Mouse (Mus musculus): ENCODE data around the gene Olfr557. TPM values are rescaled to one million over a fixed set of nuclear protein-coding genes. Genes with fewer than 3 reads are reported as not detected.

Gene Olfr557
- total RNA-seq (2015; ENCODE audit: low replicate concordance) (not detected in 2 replicates), total RNA-seq (2017; ENCODE audit: low replicate concordance) (not detected in 2 replicates)

GRCm38 (mm10) chr7:102695358-102696125, at the start of gene Olfr557:
TSS of gene Olfr557 (plus strand) at chr7:102695910.
- ATAC-seq (replicated peaks; ENCODE audit: low FRiP score, poor library complexity, severe bottlenecking), result 0 out of 2 replicates have a peak, but pooled peaks have one; percentile 42

- ATAC-seq (replicated peaks; ENCODE audit: low FRiP score, poor library complexity, severe bottlenecking), result no peak
Observed at GRCm38 (mm10) chr7:102658523-102658922, 37.2 kb upstream of the Olfr557 start, which contains the start of gene Olfr555. TSS of gene Olfr555 (plus strand) at chr7:102658823.

DNA sequence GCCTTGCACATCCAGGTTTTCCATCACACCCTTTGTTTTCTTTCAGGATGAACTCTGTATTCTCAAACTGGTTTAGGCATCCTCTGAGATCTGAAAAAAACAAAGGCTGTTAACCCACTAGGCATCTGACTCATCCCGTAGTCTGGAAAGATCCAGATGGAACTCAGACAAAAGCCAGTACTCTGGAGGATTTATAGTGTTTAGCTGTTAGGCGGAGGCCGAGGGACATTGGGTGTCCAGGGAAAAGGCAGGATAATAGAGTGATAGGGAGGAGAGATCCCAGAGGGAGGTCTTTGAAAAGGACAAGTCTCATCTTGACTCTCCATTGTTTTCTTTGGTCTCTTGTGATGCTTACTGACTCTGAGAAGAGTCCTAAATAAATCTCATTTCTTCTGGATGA, 31.1 kb upstream of the Olfr557 start, which contains the start of gene Olfr556:
TSS of gene Olfr556 (plus strand) at position 301 of the 400 bp plus-strand sequence.
- no peak for ATAC-seq (replicated peaks; ENCODE audit: low FRiP score, poor library complexity, severe bottlenecking)

DNA sequence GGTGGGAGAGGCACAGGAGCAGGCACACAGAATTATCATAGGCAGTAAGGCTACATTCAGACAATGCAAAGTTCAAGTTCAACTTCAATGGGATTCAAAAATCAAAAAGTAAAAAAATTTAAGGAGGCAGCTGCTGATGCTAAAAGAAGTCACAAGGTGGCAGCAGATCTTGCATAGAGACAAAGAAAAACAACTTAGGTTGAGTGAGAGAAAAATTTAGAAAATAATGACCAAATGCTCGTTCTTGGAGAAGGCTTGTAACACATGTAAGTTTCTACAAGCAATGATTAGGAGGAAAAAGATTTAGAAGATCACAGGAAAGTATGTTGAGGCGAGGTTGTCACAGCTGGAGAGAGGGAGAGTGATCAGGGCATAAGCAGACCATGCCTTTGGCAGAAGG, 30.3 kb upstream of the Olfr557 start:
- ATAC-seq (replicated peaks; ENCODE audit: low FRiP score, poor library complexity, severe bottlenecking), result no peak

GRCm38 (mm10) chr7:102676225-102676624, 19.5 kb upstream of the Olfr557 start:
- ATAC-seq (replicated peaks; ENCODE audit: low FRiP score, poor library complexity, severe bottlenecking), result no peak

DNA sequence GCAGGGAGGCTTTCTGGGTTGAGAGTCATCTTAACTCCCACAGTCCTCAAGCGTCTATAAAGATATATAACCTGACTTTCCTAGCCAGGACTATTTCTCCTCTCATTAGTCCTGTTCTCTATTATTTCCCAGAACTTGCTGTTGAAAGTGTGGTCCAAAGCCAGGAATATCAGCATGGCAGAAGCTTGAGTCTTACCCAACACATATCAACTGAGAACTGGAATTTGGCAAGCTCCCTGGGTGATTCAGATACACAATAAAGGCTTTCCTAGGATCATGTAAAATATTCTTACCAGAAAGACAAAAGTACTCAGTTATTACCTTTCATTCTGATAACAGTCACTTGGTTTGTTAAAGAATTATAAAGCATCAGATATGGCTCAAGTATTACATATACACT, 13.8 kb upstream of the Olfr557 start:
- no peak; the same call in 1 of the 2 replicates for ATAC-seq (replicated peaks; ENCODE audit: low FRiP score, poor library complexity, severe bottlenecking)

DNA sequence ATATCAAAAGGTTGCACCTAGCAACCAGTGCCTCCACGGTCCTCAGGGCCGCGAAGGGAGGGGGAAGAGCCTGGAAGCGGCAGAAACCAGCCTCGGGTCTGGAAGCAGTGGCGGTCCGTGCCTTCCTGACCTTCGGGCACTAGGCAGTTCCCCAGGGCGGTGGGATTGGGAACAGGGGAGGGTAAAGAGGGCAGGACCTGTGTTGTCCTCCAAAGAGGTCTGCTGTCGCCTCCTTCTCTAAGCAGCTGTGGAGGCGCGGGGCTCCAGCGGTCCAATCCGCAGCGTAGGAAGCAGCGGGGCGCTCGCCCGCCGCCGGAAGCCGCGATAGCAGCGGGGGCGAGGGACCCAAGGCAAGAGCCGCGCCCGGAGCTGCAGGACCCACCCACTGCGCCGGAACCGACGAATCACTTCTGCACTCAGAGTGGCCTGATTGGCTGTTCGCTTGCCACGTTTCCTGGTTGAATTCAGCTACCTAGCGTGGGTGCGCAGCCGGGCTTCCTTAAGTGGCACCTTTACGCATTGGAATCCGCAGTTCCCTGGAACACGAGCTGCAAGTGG, 8.7 kb upstream of the Olfr557 start, which contains the start of gene Trim68:
TSS of gene Trim68 (minus strand) at position 384 of the 558 bp plus-strand sequence.
- 0 out of 2 replicates have a peak, but pooled peaks have one; percentile 59 for ATAC-seq (replicated peaks; ENCODE audit: low FRiP score, poor library complexity, severe bottlenecking)

DNA sequence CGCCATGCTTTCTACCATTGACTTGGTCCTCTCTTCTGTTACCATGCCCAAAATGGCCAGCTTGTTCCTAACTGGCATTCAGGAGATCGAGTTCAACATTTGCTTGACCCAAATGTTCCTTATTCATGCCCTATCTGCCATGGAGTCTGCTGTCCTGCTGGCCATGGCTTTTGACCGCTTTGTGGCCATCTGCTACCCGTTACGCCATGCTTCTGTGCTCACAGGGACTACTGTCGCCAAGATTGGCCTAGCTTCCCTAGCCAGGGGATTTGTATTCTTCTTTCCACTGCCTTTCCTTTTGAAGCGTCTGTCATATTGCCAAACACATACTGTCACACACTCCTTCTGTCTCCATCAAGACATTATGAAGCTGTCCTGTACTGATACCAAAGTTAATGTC, 2.8 kb downstream of the Olfr557 start:
- no peak for ATAC-seq (replicated peaks; ENCODE audit: low FRiP score, poor library complexity, severe bottlenecking)

DNA sequence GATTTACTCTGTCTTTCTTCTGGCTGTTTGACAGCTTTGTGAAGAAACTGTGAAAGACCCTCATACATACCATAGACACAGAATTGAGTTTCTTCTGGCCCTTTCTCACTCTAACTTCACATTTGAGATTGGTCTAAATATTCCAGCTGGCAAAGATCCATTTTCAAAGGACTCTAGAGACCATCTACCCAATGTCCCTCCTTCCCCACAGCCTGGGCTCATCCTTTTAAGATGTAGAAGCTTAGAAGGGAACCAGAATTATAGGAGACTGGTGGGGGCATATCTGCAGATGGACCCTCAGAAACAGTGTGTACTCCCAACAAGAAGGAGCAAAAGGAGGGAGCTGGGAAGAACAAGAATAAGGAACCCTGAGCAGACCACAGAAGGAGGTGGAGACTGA, 6.2 kb downstream of the Olfr557 start, which contains the start of gene Olfr558:
TSS of gene Olfr558 (plus strand) at position 301 of the 400 bp plus-strand sequence.
- ATAC-seq (replicated peaks; ENCODE audit: low FRiP score, poor library complexity, severe bottlenecking), result no peak

DNA sequence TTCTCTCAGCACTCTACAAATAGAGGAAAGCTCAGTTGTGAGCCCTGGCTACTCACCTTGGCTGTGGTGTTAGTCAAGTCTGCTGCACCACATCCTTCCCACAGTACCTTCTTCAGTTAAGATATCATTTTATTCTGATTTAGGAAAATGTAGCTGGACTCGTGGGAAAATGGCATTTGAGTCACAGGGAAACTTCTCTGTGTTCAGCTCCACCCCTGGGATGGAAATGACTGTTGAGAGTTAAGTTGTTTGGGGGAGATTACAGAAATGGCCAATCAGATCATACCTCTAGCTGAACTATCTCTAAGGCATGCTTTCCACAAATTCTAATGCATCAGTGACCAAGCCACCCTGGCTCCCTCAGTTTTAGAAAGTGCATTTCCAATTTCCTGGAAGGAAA, 23.3 kb downstream of the Olfr557 start, which contains the start of gene Olfr33:
TSS of gene Olfr33 (minus strand) at position 101 of the 400 bp plus-strand sequence.
- ATAC-seq (replicated peaks; ENCODE audit: low FRiP score, poor library complexity, severe bottlenecking), result no peak

DNA sequence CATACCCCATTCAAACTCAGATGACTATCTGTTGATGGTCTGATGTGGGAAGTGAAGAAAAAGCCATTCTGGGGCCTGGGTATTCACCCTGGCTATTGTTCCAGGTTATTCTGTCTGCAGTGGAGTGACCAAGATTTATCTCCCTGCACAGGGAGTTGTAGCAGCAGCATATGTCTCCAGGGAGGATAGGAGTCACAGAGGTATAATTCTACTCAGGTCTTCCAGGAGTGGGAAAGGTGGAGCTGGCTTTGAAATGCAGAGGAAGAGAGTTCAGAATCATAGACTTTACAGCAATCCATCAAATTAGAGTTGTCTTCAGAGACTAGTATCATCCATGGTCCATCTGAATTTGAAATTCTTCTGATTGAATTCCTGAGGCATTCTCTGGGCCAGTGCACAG, 31.7 kb downstream of the Olfr557 start, which contains the start of gene Olfr559:
TSS of gene Olfr559 (minus strand) at position 101 of the 400 bp plus-strand sequence.
- ATAC-seq (replicated peaks; ENCODE audit: low FRiP score, poor library complexity, severe bottlenecking), result no peak

- no peak for ATAC-seq (replicated peaks; ENCODE audit: low FRiP score, poor library complexity, severe bottlenecking)
Observed at GRCm38 (mm10) chr7:102733793-102734192, 38.1 kb downstream of the Olfr557 start.

GRCm38 (mm10) chr7:102737705-102738104, 42.0 kb downstream of the Olfr557 start:
- no peak for ATAC-seq (replicated peaks; ENCODE audit: low FRiP score, poor library complexity, severe bottlenecking)

Other genes starting within 250 kb of the Olfr557 start
- gene Olfr543, start 214.2 kb upstream of the Olfr557 start, total RNA-seq (2015; ENCODE audit: low replicate concordance), result not detected in 2 replicates
- gene Olfr543, start 214.2 kb upstream of the Olfr557 start, total RNA-seq (2017; ENCODE audit: low replicate concordance), result 0.53 TPM in 1 of 2 replicates, not detected in the other
- not detected in 2 replicates for gene Olfr544, start 207.6 kb upstream of the Olfr557 start, total RNA-seq (2015; ENCODE audit: low replicate concordance)
- gene Olfr544, start 207.6 kb upstream of the Olfr557 start, total RNA-seq (2017; ENCODE audit: low replicate concordance), result 0.13 TPM in 1 of 2 replicates, not detected in the other
- gene Olfr545, start 196.3 kb upstream of the Olfr557 start, total RNA-seq (2015; ENCODE audit: low replicate concordance), result not detected in 2 replicates
- gene Olfr545, start 196.3 kb upstream of the Olfr557 start, total RNA-seq (2017; ENCODE audit: low replicate concordance), result not detected in 2 replicates
- not detected in 2 replicates for gene Olfr547, start 161.2 kb upstream of the Olfr557 start, total RNA-seq (2015; ENCODE audit: low replicate concordance)
- gene Olfr547, start 161.2 kb upstream of the Olfr557 start, total RNA-seq (2017; ENCODE audit: low replicate concordance), result not detected in 2 replicates
- not detected in 2 replicates for gene Olfr548-ps1, start 155.0 kb upstream of the Olfr557 start, total RNA-seq (2015; ENCODE audit: low replicate concordance)
- gene Olfr548-ps1, start 155.0 kb upstream of the Olfr557 start, total RNA-seq (2017; ENCODE audit: low replicate concordance), result not detected in 2 replicates
- not detected in 2 replicates for gene Olfr549, start 146.0 kb upstream of the Olfr557 start, total RNA-seq (2015; ENCODE audit: low replicate concordance)
- gene Olfr549, start 146.0 kb upstream of the Olfr557 start, total RNA-seq (2017; ENCODE audit: low replicate concordance), result 0.51 TPM in 1 of 2 replicates, not detected in the other
- gene Trim21, start 130.4 kb upstream of the Olfr557 start, total RNA-seq (2015; ENCODE audit: low replicate concordance), result 5.8 and 8.8 TPM in 2 replicates
- 27.5 and 37.1 TPM in 2 replicates for gene Trim21, start 130.4 kb upstream of the Olfr557 start, total RNA-seq (2017; ENCODE audit: low replicate concordance)
- not detected in 2 replicates for gene Olfr550, start 124.5 kb upstream of the Olfr557 start, total RNA-seq (2015; ENCODE audit: low replicate concordance)
- gene Olfr550, start 124.5 kb upstream of the Olfr557 start, total RNA-seq (2017; ENCODE audit: low replicate concordance), result not detected in 2 replicates
- not detected in 2 replicates for gene Olfr551, start 104.0 kb upstream of the Olfr557 start, total RNA-seq (2015; ENCODE audit: low replicate concordance)
- not detected in 2 replicates for gene Olfr551, start 104.0 kb upstream of the Olfr557 start, total RNA-seq (2017; ENCODE audit: low replicate concordance)
- gene Olfr552, start 98.1 kb upstream of the Olfr557 start, total RNA-seq (2015; ENCODE audit: low replicate concordance), result not detected in 2 replicates
- not detected in 2 replicates for gene Olfr552, start 98.1 kb upstream of the Olfr557 start, total RNA-seq (2017; ENCODE audit: low replicate concordance)
- gene Olfr553, start 77.7 kb upstream of the Olfr557 start, total RNA-seq (2015; ENCODE audit: low replicate concordance), result not detected in 2 replicates
- gene Olfr553, start 77.7 kb upstream of the Olfr557 start, total RNA-seq (2017; ENCODE audit: low replicate concordance), result not detected in 2 replicates
- gene Olfr554, start 57.5 kb upstream of the Olfr557 start, total RNA-seq (2015; ENCODE audit: low replicate concordance), result not detected in 2 replicates
- not detected in 2 replicates for gene Olfr554, start 57.5 kb upstream of the Olfr557 start, total RNA-seq (2017; ENCODE audit: low replicate concordance)
- gene Olfr555, start 37.1 kb upstream of the Olfr557 start, total RNA-seq (2015; ENCODE audit: low replicate concordance), result not detected in 2 replicates
- not detected in 2 replicates for gene Olfr555, start 37.1 kb upstream of the Olfr557 start, total RNA-seq (2017; ENCODE audit: low replicate concordance)
- not detected in 2 replicates for gene Olfr556, start 31.0 kb upstream of the Olfr557 start, total RNA-seq (2015; ENCODE audit: low replicate concordance)
- gene Olfr556, start 31.0 kb upstream of the Olfr557 start, total RNA-seq (2017; ENCODE audit: low replicate concordance), result not detected in 2 replicates
- gene Trim68, start 8.6 kb upstream of the Olfr557 start, total RNA-seq (2015; ENCODE audit: low replicate concordance), result 9.6 TPM in 1 of 2 replicates, not detected in the other
- 0.08 and 2.1 TPM in 2 replicates for gene Trim68, start 8.6 kb upstream of the Olfr557 start, total RNA-seq (2017; ENCODE audit: low replicate concordance)
- not detected in 2 replicates for gene Olfr558, start 6.3 kb downstream of the Olfr557 start, total RNA-seq (2015; ENCODE audit: low replicate concordance)
- gene Olfr558, start 6.3 kb downstream of the Olfr557 start, total RNA-seq (2017; ENCODE audit: low replicate concordance), result not detected in 2 replicates
- gene Olfr33, start 23.2 kb downstream of the Olfr557 start, total RNA-seq (2015; ENCODE audit: low replicate concordance), result not detected in 2 replicates
- gene Olfr33, start 23.2 kb downstream of the Olfr557 start, total RNA-seq (2017; ENCODE audit: low replicate concordance), result not detected in 2 replicates
- not detected in 2 replicates for gene Olfr559, start 31.6 kb downstream of the Olfr557 start, total RNA-seq (2015; ENCODE audit: low replicate concordance)
- not detected in 2 replicates for gene Olfr559, start 31.6 kb downstream of the Olfr557 start, total RNA-seq (2017; ENCODE audit: low replicate concordance)
- gene Olfr560, start 63.5 kb downstream of the Olfr557 start, total RNA-seq (2015; ENCODE audit: low replicate concordance), result not detected in 2 replicates
- not detected in 2 replicates for gene Olfr560, start 63.5 kb downstream of the Olfr557 start, total RNA-seq (2017; ENCODE audit: low replicate concordance)
- not detected in 2 replicates for gene Olfr78, start 63.6 kb downstream of the Olfr557 start, total RNA-seq (2015; ENCODE audit: low replicate concordance)
- gene Olfr78, start 63.6 kb downstream of the Olfr557 start, total RNA-seq (2017; ENCODE audit: low replicate concordance), result not detected in 2 replicates
- gene Olfr561, start 75.3 kb downstream of the Olfr557 start, total RNA-seq (2015; ENCODE audit: low replicate concordance), result not detected in 2 replicates
- gene Olfr561, start 75.3 kb downstream of the Olfr557 start, total RNA-seq (2017; ENCODE audit: low replicate concordance), result not detected in 2 replicates
- not detected in 2 replicates for gene Olfr564, start 107.6 kb downstream of the Olfr557 start, total RNA-seq (2015; ENCODE audit: low replicate concordance)
- gene Olfr564, start 107.6 kb downstream of the Olfr557 start, total RNA-seq (2017; ENCODE audit: low replicate concordance), result not detected in 2 replicates
- gene Olfr566, start 162.9 kb downstream of the Olfr557 start, total RNA-seq (2015; ENCODE audit: low replicate concordance), result not detected in 2 replicates
- not detected in 2 replicates for gene Olfr566, start 162.9 kb downstream of the Olfr557 start, total RNA-seq (2017; ENCODE audit: low replicate concordance)
- not detected in 2 replicates for gene Olfr568, start 181.2 kb downstream of the Olfr557 start, total RNA-seq (2015; ENCODE audit: low replicate concordance)
- not detected in 2 replicates for gene Olfr568, start 181.2 kb downstream of the Olfr557 start, total RNA-seq (2017; ENCODE audit: low replicate concordance)
- not detected in 2 replicates for gene Olfr569, start 195.0 kb downstream of the Olfr557 start, total RNA-seq (2015; ENCODE audit: low replicate concordance)
- not detected in 2 replicates for gene Olfr569, start 195.0 kb downstream of the Olfr557 start, total RNA-seq (2017; ENCODE audit: low replicate concordance)
- gene Olfr570, start 198.7 kb downstream of the Olfr557 start, total RNA-seq (2015; ENCODE audit: low replicate concordance), result not detected in 2 replicates
- not detected in 2 replicates for gene Olfr570, start 198.7 kb downstream of the Olfr557 start, total RNA-seq (2017; ENCODE audit: low replicate concordance)
- not detected in 2 replicates for gene Olfr571, start 221.6 kb downstream of the Olfr557 start, total RNA-seq (2015; ENCODE audit: low replicate concordance)
- not detected in 2 replicates for gene Olfr571, start 221.6 kb downstream of the Olfr557 start, total RNA-seq (2017; ENCODE audit: low replicate concordance)
- not detected in 2 replicates for gene Olfr572, start 228.5 kb downstream of the Olfr557 start, total RNA-seq (2015; ENCODE audit: low replicate concordance)
- gene Olfr572, start 228.5 kb downstream of the Olfr557 start, total RNA-seq (2017; ENCODE audit: low replicate concordance), result not detected in 2 replicates
- not detected in 2 replicates for gene Olfr573-ps1, start 246.7 kb downstream of the Olfr557 start, total RNA-seq (2015; ENCODE audit: low replicate concordance)
- gene Olfr573-ps1, start 246.7 kb downstream of the Olfr557 start, total RNA-seq (2017; ENCODE audit: low replicate concordance), result not detected in 2 replicates

All from erythroid progenitor cell, adult 5-6 weeks (primary cell).